Mouse (Mus musculus): ENCODE measurements at regions not wholly inside any gene's neighbourhood (a gene's known extent, or its start where the extent isn't known, plus 50 kb on each side); places are given as distances from the start of the nearest gene placed in this dataset.

DNA sequence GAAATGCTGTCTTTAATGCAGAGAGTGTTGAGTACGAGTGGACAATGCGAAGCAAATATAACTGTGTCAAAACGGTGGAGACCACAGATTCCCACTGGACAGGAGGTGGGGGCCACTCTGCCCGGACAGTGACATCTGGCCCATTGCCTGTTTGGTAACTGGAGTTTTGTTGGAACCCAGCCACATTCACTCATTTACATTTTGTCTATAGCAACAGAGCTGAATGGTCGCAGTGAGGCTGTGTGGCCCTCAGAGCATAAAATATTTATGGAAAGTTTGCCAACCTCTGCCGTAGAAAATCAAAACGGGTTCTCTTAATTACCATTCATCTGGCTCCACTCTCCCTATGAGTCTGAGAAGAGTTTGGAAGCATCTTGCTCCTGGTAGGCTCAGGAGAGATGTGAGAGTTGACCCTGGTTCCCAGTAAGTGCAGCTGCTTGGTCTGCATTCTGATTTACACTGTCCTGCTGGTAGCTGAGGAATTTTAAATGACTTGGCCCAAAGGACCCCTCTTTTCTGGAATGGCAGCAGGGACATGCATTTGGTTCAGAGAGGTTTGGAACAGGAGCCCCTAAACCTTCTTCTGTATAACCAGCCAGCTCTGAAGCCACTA lies 187.9 kb upstream of the Pik3r1 start:
- DNase-seq (no peak), ATAC-seq (ENCODE audit: low read depth) (no peak)
- Histone ChIP-seq H3K9me3 (replicated peaks) (no peaks in the 10 kb centered on the region), H3K4me1 (replicated peaks) (no peaks in the 10 kb centered on the region), H3K36me3 (no peaks in the 10 kb centered on the region), H3K27me3 (no peaks in the 10 kb centered on the region), H3K27ac (no peak overlapping the region), H3K4me2 (no peak overlapping the region), H3K4me3 (replicated peaks) (no peak overlapping the region), H3K9ac (no peak overlapping the region)
- WGBS (ENCODE audit: insufficient replicate concordance) = 70% methylated on average over 7 of the region's 7 CpGs

DNA sequence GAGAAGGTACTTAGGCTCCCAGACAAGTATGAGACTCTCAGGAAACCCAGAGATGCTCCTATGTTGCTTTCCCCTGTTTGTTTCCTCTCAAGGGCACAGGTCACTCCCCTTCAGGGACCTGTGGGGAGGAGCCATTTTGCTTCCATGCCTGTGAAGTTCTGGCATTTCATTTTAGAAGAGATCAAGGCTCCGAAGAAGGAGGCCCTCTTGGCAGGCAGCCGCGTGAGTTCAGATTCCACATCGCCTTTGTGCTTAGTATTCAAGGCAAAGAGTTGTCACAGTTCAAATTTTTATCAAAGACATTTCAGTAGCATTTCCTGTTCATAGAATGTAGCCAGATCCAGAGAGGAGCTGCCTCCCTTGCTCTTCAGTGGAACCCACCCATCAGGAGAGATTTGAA lies 189.8 kb upstream of the Pik3r1 start:
- no peak overlapping the region for H3K4me2 ChIP-seq
- H3K27ac ChIP-seq = no peak overlapping the region
- H3K9me3 ChIP-seq (replicated peaks) = no peaks in the 10 kb centered on the region
- ATAC-seq (ENCODE audit: low read depth) (no peak), DNase-seq (no peak)
- H3K4me3 ChIP-seq (replicated peaks) = no peak overlapping the region
- H3K36me3 ChIP-seq = no peaks in the 10 kb centered on the region
- H3K27me3 ChIP-seq = no peaks in the 10 kb centered on the region
- H3K9ac ChIP-seq = no peak overlapping the region
- H3K4me1 ChIP-seq (replicated peaks) = no peaks in the 10 kb centered on the region
- 68% methylated on average over 4 of the region's 4 CpGs for WGBS (ENCODE audit: insufficient replicate concordance)

DNA sequence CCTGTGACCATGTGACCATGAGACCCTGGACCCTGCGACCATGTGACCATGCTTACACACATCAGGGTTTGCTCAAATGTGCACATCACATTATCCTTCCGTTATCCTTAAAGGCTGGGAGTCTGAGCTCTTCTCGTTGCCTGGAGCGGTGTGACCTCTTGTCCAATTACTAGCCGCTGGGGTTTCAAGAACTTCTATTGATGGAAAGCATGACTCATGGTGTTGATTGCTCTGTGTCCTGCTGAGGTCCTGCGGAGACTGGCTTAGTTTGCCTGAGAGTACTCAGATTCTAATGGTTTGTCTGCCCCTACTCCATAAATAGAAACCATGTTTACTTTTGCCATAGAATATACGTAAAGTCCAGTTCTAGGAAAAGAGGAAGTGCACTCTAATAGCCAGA lies 197.5 kb upstream of the Pik3r1 start:
- H3K9ac ChIP-seq = no peak overlapping the region
- no peak overlapping the region for H3K4me3 ChIP-seq (replicated peaks)
- no peak for ATAC-seq (ENCODE audit: low read depth)
- no peak overlapping the region for H3K4me2 ChIP-seq
- no peaks in the 10 kb centered on the region for H3K27me3 ChIP-seq
- WGBS (ENCODE audit: insufficient replicate concordance) = 70% methylated on average over 7 of the region's 7 CpGs
- no peaks in the 10 kb centered on the region for H3K4me1 ChIP-seq (replicated peaks)
- no peaks in the 10 kb centered on the region for H3K36me3 ChIP-seq
- no peaks in the 10 kb centered on the region for H3K9me3 ChIP-seq (replicated peaks)
- no peak overlapping the region for H3K27ac ChIP-seq
- DNase-seq = no peak

DNA sequence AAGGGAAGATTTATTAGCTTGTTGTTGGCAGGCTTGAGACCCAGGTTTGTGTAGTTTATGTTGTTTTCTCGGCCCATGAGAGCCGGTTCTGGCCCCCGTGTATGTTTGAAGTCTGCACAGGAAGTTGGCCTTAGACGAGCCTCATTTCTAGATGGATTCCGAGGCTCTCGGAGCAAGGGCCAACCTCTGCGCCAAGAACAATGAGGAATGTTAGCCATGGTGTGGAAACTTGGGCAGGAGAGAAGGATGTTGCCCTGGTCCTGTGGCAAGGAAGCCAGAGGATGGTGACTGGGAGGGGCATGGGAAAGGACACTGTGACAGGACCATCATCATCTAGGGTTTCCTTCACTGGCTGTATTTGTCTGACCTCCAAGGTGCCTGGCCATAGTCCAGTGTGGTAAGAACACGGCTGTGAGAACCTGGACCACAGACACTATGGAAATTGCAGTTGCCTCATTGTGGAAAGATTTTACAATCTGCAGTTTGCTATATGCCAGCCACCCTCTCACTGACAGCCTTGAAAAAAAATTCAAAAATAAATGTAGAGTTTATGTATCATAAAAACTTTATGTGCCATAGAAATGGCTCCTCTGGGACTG lies 198.9 kb upstream of the Pik3r1 start:
- ATAC-seq (ENCODE audit: low read depth) = no peak

DNA sequence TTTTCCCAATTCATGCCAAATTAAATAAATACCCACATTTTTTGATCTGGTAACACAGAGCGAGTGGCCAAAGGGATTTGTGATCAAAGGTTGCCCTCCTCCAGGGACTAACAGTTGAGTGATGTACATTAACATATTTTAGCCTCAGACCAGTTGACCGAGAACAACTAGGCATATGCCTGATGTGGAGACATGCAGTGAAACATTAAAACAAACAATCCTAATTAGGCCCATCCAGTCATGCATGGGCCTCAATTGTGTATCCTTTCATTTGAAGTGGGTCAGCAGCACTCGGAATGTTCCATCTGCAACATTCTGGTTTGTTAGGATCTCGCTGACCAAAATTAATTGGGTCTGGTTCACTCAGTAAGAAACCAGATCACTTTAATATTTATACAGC lies 199.4 kb upstream of the Pik3r1 start:
- no peaks in the 10 kb centered on the region for H3K9me3 ChIP-seq (replicated peaks)
- no peak overlapping the region for H3K4me2 ChIP-seq
- H3K27ac ChIP-seq = no peak overlapping the region
- DNase-seq (no peak), ATAC-seq (ENCODE audit: low read depth) (no peak)
- H3K27me3 ChIP-seq = no peaks in the 10 kb centered on the region
- no peaks in the 10 kb centered on the region for H3K36me3 ChIP-seq
- H3K4me3 ChIP-seq (replicated peaks) = no peak overlapping the region
- WGBS (ENCODE audit: insufficient replicate concordance) = 73% methylated on average over 4 of the region's 4 CpGs
- no peaks in the 10 kb centered on the region for H3K4me1 ChIP-seq (replicated peaks)
- no peak overlapping the region for H3K9ac ChIP-seq

More for the DNA sequence above, 198.9 kb upstream of the Pik3r1 start:
- Histone ChIP-seq H3K27me3 (no peaks in the 10 kb centered on the region), H3K36me3 (no peaks in the 10 kb centered on the region), H3K4me2 (no peak overlapping the region), H3K9me3 (replicated peaks) (no peaks in the 10 kb centered on the region), H3K9ac (no peak overlapping the region), H3K4me1 (replicated peaks) (no peaks in the 10 kb centered on the region), H3K4me3 (replicated peaks) (no peak overlapping the region), H3K27ac (no peak overlapping the region)
- WGBS (ENCODE audit: insufficient replicate concordance) = 69% methylated on average over 8 of the region's 8 CpGs
- DNase-seq = no peak

DNA sequence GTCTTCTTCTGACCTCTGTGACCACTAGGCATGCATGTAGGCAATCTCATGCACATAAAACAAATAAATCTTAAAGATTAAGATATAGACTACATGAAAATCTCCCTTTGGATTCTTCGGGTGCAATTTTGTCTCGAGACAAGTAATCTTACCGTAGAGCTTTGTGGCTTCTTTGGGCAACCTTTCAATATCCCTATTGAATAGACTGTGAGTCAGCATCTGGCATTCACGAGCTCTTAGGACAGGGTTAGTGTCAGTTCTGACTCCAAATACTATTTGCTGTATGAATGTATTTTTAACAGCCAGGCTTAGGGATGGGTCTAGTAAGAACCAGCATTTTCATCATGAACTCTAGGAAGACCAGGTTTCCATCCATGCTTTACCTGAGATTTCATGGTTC lies 208.7 kb upstream of the Pik3r1 start:
- no peak overlapping the region for H3K4me2 ChIP-seq
- no peak for ATAC-seq (ENCODE audit: low read depth)
- no peaks in the 10 kb centered on the region for H3K4me1 ChIP-seq (replicated peaks)
- no peaks in the 10 kb centered on the region for H3K9me3 ChIP-seq (replicated peaks)
- no peaks in the 10 kb centered on the region for H3K36me3 ChIP-seq
- DNase-seq = no peak
- H3K9ac ChIP-seq = no peak overlapping the region
- 65% methylated on average over 4 of the region's 4 CpGs for WGBS (ENCODE audit: insufficient replicate concordance)
- no peak overlapping the region for H3K4me3 ChIP-seq (replicated peaks)
- no peaks in the 10 kb centered on the region for H3K27me3 ChIP-seq
- H3K27ac ChIP-seq = no peak overlapping the region

DNA sequence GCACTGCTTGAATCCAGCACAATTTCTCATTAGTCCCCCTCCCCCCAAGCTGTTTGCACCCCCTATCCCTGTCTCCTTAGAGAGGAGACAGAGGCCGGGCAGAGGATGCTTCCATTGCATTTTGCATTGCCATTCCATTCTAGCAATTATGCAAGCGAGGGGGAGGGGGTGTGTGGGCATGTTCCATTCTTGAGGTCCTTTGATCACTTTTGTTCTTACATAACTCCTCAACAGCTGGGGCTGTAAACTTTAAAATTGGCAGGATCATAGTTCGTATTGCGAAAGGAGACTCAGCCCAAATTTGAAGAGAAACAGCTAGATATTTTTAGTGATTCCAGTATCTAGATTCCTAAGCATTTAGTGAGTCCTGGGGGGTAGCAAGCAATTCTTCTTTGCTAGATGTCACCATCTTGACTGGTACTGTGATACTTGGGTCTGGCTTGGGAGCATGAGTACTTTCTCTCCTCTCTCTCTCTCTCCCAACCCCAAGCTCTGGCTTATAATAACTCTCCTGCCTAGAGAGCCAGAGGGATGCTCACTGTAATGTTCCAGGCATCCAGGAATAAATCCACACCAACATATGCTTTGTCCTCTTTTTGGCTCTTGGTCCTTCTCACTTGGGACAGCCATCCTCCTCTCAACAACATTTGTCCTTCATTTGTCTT lies 212.3 kb upstream of the Pik3r1 start:
- Histone ChIP-seq H3K4me2 (no peak overlapping the region), H3K36me3 (no peaks in the 10 kb centered on the region), H3K27ac (no peak overlapping the region), H3K9me3 (replicated peaks) (no peaks in the 10 kb centered on the region), H3K9ac (no peak overlapping the region), H3K27me3 (no peaks in the 10 kb centered on the region), H3K4me1 (replicated peaks) (no peaks in the 10 kb centered on the region), H3K4me3 (replicated peaks) (no peak overlapping the region)
- WGBS (ENCODE audit: insufficient replicate concordance) = 61% methylated on average over 4 of the region's 4 CpGs
- no peak for ATAC-seq (ENCODE audit: low read depth)
- DNase-seq = no peak

DNA sequence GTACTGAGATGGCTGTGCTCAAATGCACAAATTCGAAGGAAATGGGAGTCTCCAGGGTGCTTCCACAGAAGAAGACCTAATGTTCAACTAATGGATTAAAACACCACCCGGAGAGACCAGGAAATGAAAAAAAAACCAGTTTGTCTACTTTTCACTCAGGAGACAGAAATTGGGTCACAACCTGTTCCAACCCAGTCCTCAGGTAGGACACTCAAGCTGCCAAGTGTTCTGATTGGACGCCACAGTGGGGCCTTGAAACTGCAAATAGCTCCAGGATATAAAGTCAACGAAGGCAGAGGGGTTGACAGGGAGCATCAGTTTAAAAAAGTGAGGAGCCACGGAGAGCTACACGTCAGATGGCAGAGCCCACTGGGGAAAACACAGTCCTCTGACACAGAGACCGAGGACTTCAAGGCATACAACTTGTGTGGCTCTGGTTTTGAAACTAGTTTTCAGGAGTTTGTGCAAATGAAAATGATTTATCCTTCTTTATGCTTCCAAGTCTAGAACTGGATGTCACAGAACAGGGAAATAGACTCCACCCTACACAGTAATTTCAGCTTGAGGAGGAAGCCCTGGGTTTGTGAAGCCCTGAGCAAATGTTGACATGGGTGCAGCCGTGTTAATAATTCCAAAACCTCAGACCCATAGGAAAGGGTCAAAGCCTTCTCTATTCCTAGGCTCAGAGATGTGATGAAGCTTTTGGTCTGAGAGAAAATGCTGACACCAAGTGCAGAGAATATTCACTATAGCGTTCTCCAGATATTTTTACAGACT lies 220.8 kb upstream of the Pik3r1 start:
- no peak overlapping the region for H3K27ac ChIP-seq
- DNase-seq = no peak
- H3K4me3 ChIP-seq (replicated peaks) = no peak overlapping the region
- H3K4me2 ChIP-seq = no peak overlapping the region
- no peaks in the 10 kb centered on the region for H3K4me1 ChIP-seq (replicated peaks)
- no peak overlapping the region for H3K9ac ChIP-seq
- H3K36me3 ChIP-seq = no peaks in the 10 kb centered on the region
- no peaks in the 10 kb centered on the region for H3K9me3 ChIP-seq (replicated peaks)
- WGBS (ENCODE audit: insufficient replicate concordance) = 59% methylated on average over 9 of the region's 9 CpGs
- no peaks in the 10 kb centered on the region for H3K27me3 ChIP-seq
- no peak for ATAC-seq (ENCODE audit: low read depth)

DNA sequence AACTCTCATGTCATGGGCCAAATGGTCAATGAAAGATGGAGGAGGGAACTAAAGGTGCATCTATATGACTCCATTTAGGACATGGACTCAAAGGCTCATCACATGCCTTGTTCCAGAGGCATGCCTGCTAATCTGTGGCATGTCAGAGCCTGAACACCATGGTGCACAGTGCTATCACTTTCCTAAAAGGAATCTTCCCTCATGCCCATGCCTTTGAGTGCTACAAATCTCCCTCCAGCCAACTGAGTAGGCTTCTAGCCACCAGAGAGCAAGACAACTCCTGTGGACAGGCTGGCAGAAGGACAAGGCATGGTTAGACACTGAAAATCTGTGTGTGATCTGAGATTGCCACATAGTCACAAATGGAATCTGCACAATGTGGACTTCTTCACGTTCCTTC lies 223.7 kb upstream of the Pik3r1 start:
- WGBS (ENCODE audit: insufficient replicate concordance) = 65% methylated on average over 1 of the region's 1 CpGs
- no peaks in the 10 kb centered on the region for H3K4me1 ChIP-seq (replicated peaks)
- no peak overlapping the region for H3K9ac ChIP-seq
- H3K4me3 ChIP-seq (replicated peaks) = no peak overlapping the region
- ATAC-seq (ENCODE audit: low read depth) (no peak), DNase-seq (no peak)
- no peaks in the 10 kb centered on the region for H3K9me3 ChIP-seq (replicated peaks)
- H3K27me3 ChIP-seq = no peaks in the 10 kb centered on the region
- H3K4me2 ChIP-seq = no peak overlapping the region
- no peak overlapping the region for H3K27ac ChIP-seq
- no peaks in the 10 kb centered on the region for H3K36me3 ChIP-seq

DNA sequence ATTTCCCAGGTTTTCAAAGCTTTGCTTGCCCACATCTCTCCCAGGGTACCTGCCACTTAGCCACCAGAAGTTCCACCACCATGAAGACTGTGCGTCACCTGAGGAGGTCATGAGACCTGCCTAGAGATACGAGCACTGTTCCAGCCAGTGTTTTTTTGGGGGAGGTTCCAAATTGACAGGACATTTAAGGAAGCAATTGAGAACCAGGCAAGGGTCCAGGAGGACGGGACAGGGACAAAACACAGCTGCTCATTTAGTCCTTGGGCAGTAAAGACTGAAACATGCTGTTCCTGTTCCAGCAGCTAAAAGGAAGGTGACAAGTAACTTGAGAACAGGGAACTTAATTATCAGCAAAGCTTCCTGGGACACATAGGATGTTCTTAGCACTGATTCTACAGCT lies 226.8 kb upstream of the Pik3r1 start:
- H3K4me1 ChIP-seq (replicated peaks) = no peaks in the 10 kb centered on the region
- no peak overlapping the region for H3K4me2 ChIP-seq
- no peaks in the 10 kb centered on the region for H3K36me3 ChIP-seq
- H3K27ac ChIP-seq = no peak overlapping the region
- no peak for DNase-seq
- H3K27me3 ChIP-seq = no peaks in the 10 kb centered on the region
- H3K9ac ChIP-seq = no peak overlapping the region
- ATAC-seq (ENCODE audit: low read depth) = no peak
- no peak overlapping the region for H3K4me3 ChIP-seq (replicated peaks)
- 56% methylated on average over 3 of the region's 3 CpGs for whole genome bisulfite sequencing (ENCODE audit: insufficient replicate concordance)
- no peaks in the 10 kb centered on the region for H3K9me3 ChIP-seq (replicated peaks)

DNA sequence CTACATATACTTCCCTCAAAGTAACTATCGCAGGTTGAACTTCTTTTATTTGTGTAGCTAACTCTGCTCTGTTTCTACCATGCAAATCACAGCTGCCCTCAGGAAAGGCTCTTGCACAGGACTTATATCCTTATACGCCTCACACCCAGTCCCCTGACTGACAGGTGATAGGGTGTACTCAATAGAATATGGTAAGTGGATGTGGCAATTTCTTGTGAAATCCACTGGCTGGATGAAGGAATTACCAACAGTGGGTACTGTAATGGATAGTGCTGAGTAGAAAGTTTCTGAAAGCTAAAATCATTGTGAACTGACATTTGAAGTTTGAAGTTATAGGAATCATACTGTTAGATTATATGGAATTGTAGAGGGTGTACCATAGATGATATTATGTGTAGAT lies 227.5 kb upstream of the Pik3r1 start:
- Histone ChIP-seq H3K4me1 (replicated peaks) (no peaks in the 10 kb centered on the region), H3K4me2 (no peak overlapping the region), H3K9ac (no peak overlapping the region), H3K36me3 (no peaks in the 10 kb centered on the region), H3K27me3 (no peaks in the 10 kb centered on the region), H3K9me3 (replicated peaks) (no peaks in the 10 kb centered on the region), H3K27ac (no peak overlapping the region), H3K4me3 (replicated peaks) (no peak overlapping the region)
- 72% methylated on average over 2 of the region's 2 CpGs for WGBS (ENCODE audit: insufficient replicate concordance)
- no peak for DNase-seq
- ATAC-seq (ENCODE audit: low read depth) = no peak

Data from liver, embryonic 13.5 days (tissue).